Mouse (Mus musculus) cortical plate, adult 2 months (tissue): ENCODE data around the gene Wdr61.
"Not testable (repeated sequence)": the region's sequence is repeated elsewhere in the genome, so short reads cannot be mapped to it uniquely, and the experiment has no call there.

ENCODE experiments used
- CTCF ChIP-seq: fragments of 200-500 bp; IDR thresholded peaks from 2 replicates; pipeline ENCODE4 v1.5.1; 2011; ENCODE audit warnings: mild to moderate bottlenecking, control low read depth, low read length; ENCODE audit not compliant: insufficient read depth; ENCODE audit errors: extremely low read depth
- POLR2A ChIP-seq: fragments of 200-500 bp; IDR thresholded peaks from 2 replicates; pipeline ENCODE4 v1.6.1; 2011; ENCODE audit warnings: mild to moderate bottlenecking, low read length, control low read depth; ENCODE audit not compliant: insufficient read depth; ENCODE audit errors: extremely low read depth

GRCm38 (mm10) chr9:54690697-54691096 lies 43.6 kb downstream of the Wdr61 start:
- not testable (repeated sequence) for TF ChIP-seq CTCF, POLR2A
